Mouse (Mus musculus) lung, postnatal 25 days (tissue): ENCODE data around the gene Gm10722.
"Not testable (repeated sequence)": the region's sequence is repeated elsewhere in the genome, so short reads cannot be mapped to it uniquely, and the experiment has no call there.

Source experiments
- DNase-seq: peaks from one replicate; pipeline ENCODE4 v3.0.0; 2022; ENCODE audit warnings: low spot score

The Gm10722 gene

GRCm38 (mm10) chr9:3025653-3026052, 24.9 kb downstream of the Gm10722 start:
- peak; percentile 80 for DNase-seq

- DNase-seq, result not testable (repeated sequence)
These were observed 25.4 kb downstream of the Gm10722 start for GRCm38 (mm10) chr9:3026136-3026535.

- DNase-seq, result not testable (repeated sequence)
These were observed 26.0 kb downstream of the Gm10722 start for GRCm38 (mm10) chr9:3026741-3027140.

GRCm38 (mm10) chr9:3027200-3027599, 26.5 kb downstream of the Gm10722 start:
- DNase-seq, result not testable (repeated sequence)

GRCm38 (mm10) chr9:3029276-3030000, 28.7 kb downstream of the Gm10722 start:
- DNase-seq, result peak; percentile 43

GRCm38 (mm10) chr9:3030677-3031318, 30.1 kb downstream of the Gm10722 start:
- not testable (repeated sequence) for DNase-seq

- not testable (repeated sequence) for DNase-seq
These were observed 33.6 kb downstream of the Gm10722 start, which contains the start of gene Gm17535 for GRCm38 (mm10) chr9:3034299-3034698. Gene Gm17535, plus strand, starts transcription at chr9:3034599.

GRCm38 (mm10) chr9:3036577-3036976, 35.9 kb downstream of the Gm10722 start, which contains the start of gene Gm10715:
Gene Gm10715, plus strand, starts transcription at chr9:3036877.
- DNase-seq, result not testable (repeated sequence)

- DNase-seq, result not testable (repeated sequence)
These were observed 37.4 kb downstream of the Gm10722 start for GRCm38 (mm10) chr9:3038161-3038560.
